Mouse (Mus musculus): ENCODE measurements at regions not wholly inside any gene's neighbourhood (a gene's known extent, or its start where the extent isn't known, plus 50 kb on each side); places are given as distances from the start of the nearest gene placed in this dataset.

GRCm38 (mm10) chr15:8897487-8898158 lies 70.1 kb upstream of the Ranbp3l start:
- TF ChIP-seq ZC3H11A (IDR thresholded peaks at IDR 0.05; ENCODE audit: low read depth, low read length): no peak
- TF ChIP-seq CTCF (conservative IDR thresholded peaks at IDR 0.05 in 1 of 2, IDR thresholded peaks at IDR 0.05 in 1 of 2; ENCODE audit: low read depth in 2 of 2, low read length in 2 of 2): no peak
- TF ChIP-seq EP300 (IDR thresholded peaks at IDR 0.05; ENCODE audit: low read length): no peak
- no peak for TF ChIP-seq TBP (conservative IDR thresholded peaks at IDR 0.05; ENCODE audit: low read depth, low read length)
- no peak for TF ChIP-seq POLR2A (IDR thresholded peaks at IDR 0.05; ENCODE audit: low read depth, low read length)
- TF ChIP-seq CHD2 (IDR thresholded peaks at IDR 0.05; ENCODE audit: low read length): no peak
- TF ChIP-seq USF1 (IDR thresholded peaks at IDR 0.05; ENCODE audit: low read depth, low read length): no peak
